Mouse (Mus musculus): ENCODE measurements around the gene Notch2. TPM values are rescaled to one million over a fixed set of nuclear protein-coding genes. Genes with fewer than 3 reads are reported as not detected.

Notch2 gene
- total and polyA plus RNA-seq, 2 experiments from 2014 or later: 6.1 to 22.8 TPM

GRCm38 (mm10) chr3:97972200-97972599 lies 41.1 kb upstream of the Notch2 start:
- no peaks in the 10 kb centered on the region for H3K27me3 ChIP-seq (ENCODE audit: insufficient read depth, low read length)
- no peak overlapping the region for H3K27ac ChIP-seq (ENCODE audit: low read depth, low read length)
- H3K9me3 ChIP-seq (ENCODE audit: low read length): no peaks in the 10 kb centered on the region
- no peak for TF ChIP-seq CTCF (IDR thresholded peaks at IDR 0.05)
- no peak overlapping the region for H3K4me2 ChIP-seq (ENCODE audit: low read depth, low read length, poor library complexity, severe bottlenecking)
- no peak for ATAC-seq (ENCODE audit: low FRiP score)
- H3K36me3 ChIP-seq (ENCODE audit: insufficient read depth, low read length): no peaks in the 10 kb centered on the region
- no peak overlapping the region for H3K9ac ChIP-seq (replicated peaks; ENCODE audit: low read length, poor library complexity, severe bottlenecking)
- 67% methylated on average over 5 of the region's 5 CpGs for WGBS
- no peak for DNase-seq (ENCODE audit: low spot score)
- H3K4me1 ChIP-seq (ENCODE audit: insufficient read depth, low read length): no peaks in the 10 kb centered on the region
- H3K4me3 ChIP-seq (ENCODE audit: low read depth, low read length): no peak overlapping the region

- WGBS: 83% methylated on average over 4 of the region's 4 CpGs
- Histone ChIP-seq H3K9me3 (ENCODE audit: low read length) (no peaks in the 10 kb centered on the region), H3K4me3 (ENCODE audit: low read depth, low read length) (no peak overlapping the region), H3K36me3 (ENCODE audit: insufficient read depth, low read length) (no peaks in the 10 kb centered on the region), H3K27ac (ENCODE audit: low read depth, low read length) (no peak overlapping the region), H3K9ac (replicated peaks; ENCODE audit: low read length, poor library complexity, severe bottlenecking) (no peak overlapping the region), H3K4me1 (ENCODE audit: insufficient read depth, low read length) (no peaks in the 10 kb centered on the region), H3K4me2 (ENCODE audit: low read depth, low read length, poor library complexity, severe bottlenecking) (no peak overlapping the region), H3K27me3 (ENCODE audit: insufficient read depth, low read length) (no peaks in the 10 kb centered on the region)
- no peak for ATAC-seq (ENCODE audit: low FRiP score)
- no peak for TF ChIP-seq CTCF (IDR thresholded peaks at IDR 0.05)
- DNase-seq (ENCODE audit: low spot score): no peak
Observed at GRCm38 (mm10) chr3:97972707-97973106, 40.6 kb upstream of the Notch2 start.

- DNase-seq (ENCODE audit: low spot score): no peak
- Histone ChIP-seq H3K27ac (ENCODE audit: low read depth, low read length) (no peak overlapping the region), H3K4me3 (ENCODE audit: low read depth, low read length) (no peak overlapping the region), H3K9ac (replicated peaks; ENCODE audit: low read length, poor library complexity, severe bottlenecking) (no peak overlapping the region), H3K9me3 (ENCODE audit: low read length) (no peaks in the 10 kb centered on the region), H3K27me3 (ENCODE audit: insufficient read depth, low read length) (no peaks in the 10 kb centered on the region), H3K4me1 (ENCODE audit: insufficient read depth, low read length) (no peaks in the 10 kb centered on the region), H3K4me2 (ENCODE audit: low read depth, low read length, poor library complexity, severe bottlenecking) (no peak overlapping the region), H3K36me3 (ENCODE audit: insufficient read depth, low read length) (no peaks in the 10 kb centered on the region)
- 29% methylated on average over 2 of the region's 2 CpGs for WGBS
- TF ChIP-seq CTCF (IDR thresholded peaks at IDR 0.05): no peak
- no peak for ATAC-seq (ENCODE audit: low FRiP score)
Observed at GRCm38 (mm10) chr3:97973306-97973705, 40.0 kb upstream of the Notch2 start.

GRCm38 (mm10) chr3:97974197-97974770 lies 39.0 kb upstream of the Notch2 start:
- DNase-seq (ENCODE audit: low spot score) (no peak), ATAC-seq (ENCODE audit: low FRiP score) (no peak)
- H3K9ac ChIP-seq (replicated peaks; ENCODE audit: low read length, poor library complexity, severe bottlenecking): no peak overlapping the region
- H3K4me1 ChIP-seq (ENCODE audit: insufficient read depth, low read length): no peaks in the 10 kb centered on the region
- TF ChIP-seq CTCF (IDR thresholded peaks at IDR 0.05): no peak
- 90% methylated on average over 6 of the region's 6 CpGs for WGBS
- no peak overlapping the region for H3K4me2 ChIP-seq (ENCODE audit: low read depth, low read length, poor library complexity, severe bottlenecking)
- H3K9me3 ChIP-seq (ENCODE audit: low read length): no peaks in the 10 kb centered on the region
- H3K36me3 ChIP-seq (ENCODE audit: insufficient read depth, low read length): no peaks in the 10 kb centered on the region
- H3K27ac ChIP-seq (ENCODE audit: low read depth, low read length): no peak overlapping the region
- H3K27me3 ChIP-seq (ENCODE audit: insufficient read depth, low read length): no peaks in the 10 kb centered on the region
- no peak overlapping the region for H3K4me3 ChIP-seq (ENCODE audit: low read depth, low read length)

GRCm38 (mm10) chr3:97976706-97977105 lies 36.6 kb upstream of the Notch2 start:
- TF ChIP-seq CTCF (IDR thresholded peaks at IDR 0.05): no peak
- no peak overlapping the region for H3K4me2 ChIP-seq (ENCODE audit: low read depth, low read length, poor library complexity, severe bottlenecking)
- H3K9me3 ChIP-seq (ENCODE audit: low read length): no peaks in the 10 kb centered on the region
- H3K9ac ChIP-seq (replicated peaks; ENCODE audit: low read length, poor library complexity, severe bottlenecking): no peak overlapping the region
- no peak for DNase-seq (ENCODE audit: low spot score)
- H3K4me3 ChIP-seq (ENCODE audit: low read depth, low read length): no peak overlapping the region
- no peak for ATAC-seq (ENCODE audit: low FRiP score)
- no peaks in the 10 kb centered on the region for H3K27me3 ChIP-seq (ENCODE audit: insufficient read depth, low read length)
- no peaks in the 10 kb centered on the region for H3K36me3 ChIP-seq (ENCODE audit: insufficient read depth, low read length)
- H3K4me1 ChIP-seq (ENCODE audit: insufficient read depth, low read length): no peaks in the 10 kb centered on the region
- H3K27ac ChIP-seq (ENCODE audit: low read depth, low read length): no peak overlapping the region
- 70% methylated on average over 6 of the region's 6 CpGs for WGBS

- 70% methylated on average over 2 of the region's 2 CpGs for WGBS
- H3K4me2 ChIP-seq (ENCODE audit: low read depth, low read length, poor library complexity, severe bottlenecking): no peak overlapping the region
- no peaks in the 10 kb centered on the region for H3K4me1 ChIP-seq (ENCODE audit: insufficient read depth, low read length)
Observed at GRCm38 (mm10) chr3:97978710-97979109, 34.6 kb upstream of the Notch2 start.

More at GRCm38 (mm10) chr3:97978710-97979109, 34.6 kb upstream of the Notch2 start:
- ATAC-seq (ENCODE audit: low FRiP score) (no peak), DNase-seq (ENCODE audit: low spot score) (no peak)
- Histone ChIP-seq H3K4me3 (ENCODE audit: low read depth, low read length) (no peak overlapping the region), H3K36me3 (ENCODE audit: insufficient read depth, low read length) (no peaks in the 10 kb centered on the region), H3K27me3 (ENCODE audit: insufficient read depth, low read length) (no peaks in the 10 kb centered on the region), H3K27ac (ENCODE audit: low read depth, low read length) (no peak overlapping the region), H3K9me3 (ENCODE audit: low read length) (no peaks in the 10 kb centered on the region), H3K9ac (replicated peaks; ENCODE audit: low read length, poor library complexity, severe bottlenecking) (no peak overlapping the region)
- TF ChIP-seq CTCF (IDR thresholded peaks at IDR 0.05): no peak
